Mouse (Mus musculus): ENCODE measurements around the gene Sptssa.

The Sptssa gene

DNA sequence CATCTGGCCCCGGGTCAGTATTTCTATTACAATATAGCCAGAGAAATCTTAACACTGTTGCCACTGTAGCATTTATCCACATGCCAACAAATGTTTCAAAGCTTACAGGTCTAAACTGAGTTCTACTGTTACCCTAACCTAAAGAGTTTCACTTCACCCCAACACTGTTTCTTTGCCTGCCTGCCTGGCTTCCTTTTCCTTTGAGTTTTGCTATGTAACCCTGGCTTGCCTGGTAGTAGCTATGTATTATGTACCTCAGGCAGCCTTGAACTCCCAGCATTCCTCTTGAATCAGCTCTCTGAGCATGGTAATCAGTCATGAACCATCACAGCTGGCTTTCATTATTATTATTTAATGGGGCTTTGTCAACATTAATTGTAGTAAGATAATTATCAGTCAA lies 1.6 kb downstream of the Sptssa start:
- DNase-seq, result no peak

DNA sequence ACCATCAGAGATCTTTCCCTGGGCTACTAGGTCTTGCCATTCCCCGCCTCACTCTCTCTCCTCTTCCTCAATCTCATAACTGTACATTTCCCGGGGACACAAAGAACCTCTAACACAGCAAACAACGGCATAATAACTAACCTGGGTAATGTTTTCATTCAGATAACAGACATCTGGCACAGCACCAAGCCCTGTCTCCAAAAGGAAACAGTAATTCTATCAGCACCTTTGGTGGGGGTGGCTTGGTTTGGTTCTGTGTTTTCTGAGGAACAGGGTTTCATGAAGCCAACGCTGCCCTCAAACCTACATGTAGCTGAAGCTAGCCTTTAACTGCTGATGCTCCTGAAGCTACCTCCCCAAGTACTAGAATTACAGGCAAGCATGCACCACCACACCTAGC lies 2.2 kb downstream of the Sptssa start:
- peak in 1 of 2 experiments; percentile 32 for DNase-seq

DNA sequence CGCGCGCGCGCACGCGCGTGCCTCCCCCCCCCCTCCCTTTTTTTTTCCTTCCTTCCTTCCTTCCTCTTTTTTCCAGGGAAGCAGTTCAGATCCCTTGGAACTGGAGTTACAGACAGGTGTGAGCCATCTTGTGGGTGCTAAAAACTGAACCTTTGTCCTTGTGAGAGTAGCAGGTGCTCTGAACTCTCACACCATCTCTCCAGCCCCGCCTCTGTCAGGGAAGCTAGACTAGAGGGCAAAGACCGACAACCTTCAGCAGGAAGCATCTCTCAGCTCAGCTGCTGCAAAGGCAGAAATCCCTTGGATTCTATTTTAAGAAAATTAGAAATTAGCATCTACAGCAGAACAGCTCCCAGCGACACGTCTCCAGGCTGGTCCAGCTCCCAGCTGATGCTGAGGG lies 4.0 kb downstream of the Sptssa start:
- DNase-seq, result no peak

DNA sequence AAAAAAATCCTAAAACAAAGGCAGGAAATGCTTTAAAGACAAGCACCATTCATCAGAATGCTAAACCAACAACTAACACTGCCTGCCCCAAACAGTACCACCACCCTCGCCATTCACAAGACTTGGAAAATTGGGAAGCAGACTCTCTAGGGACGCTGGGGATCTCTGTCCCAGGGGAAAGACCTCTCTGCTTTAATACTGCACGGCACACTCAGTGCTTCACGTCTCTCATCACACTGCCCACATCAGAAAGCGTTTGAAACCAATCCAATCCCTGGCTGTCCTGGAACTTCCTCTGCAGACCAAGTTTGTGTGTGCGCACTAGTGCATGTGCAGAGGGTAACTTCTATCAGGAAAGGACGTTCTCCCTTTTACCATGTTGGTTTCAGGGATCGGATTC lies 4.6 kb downstream of the Sptssa start:
- no peak for DNase-seq

DNA sequence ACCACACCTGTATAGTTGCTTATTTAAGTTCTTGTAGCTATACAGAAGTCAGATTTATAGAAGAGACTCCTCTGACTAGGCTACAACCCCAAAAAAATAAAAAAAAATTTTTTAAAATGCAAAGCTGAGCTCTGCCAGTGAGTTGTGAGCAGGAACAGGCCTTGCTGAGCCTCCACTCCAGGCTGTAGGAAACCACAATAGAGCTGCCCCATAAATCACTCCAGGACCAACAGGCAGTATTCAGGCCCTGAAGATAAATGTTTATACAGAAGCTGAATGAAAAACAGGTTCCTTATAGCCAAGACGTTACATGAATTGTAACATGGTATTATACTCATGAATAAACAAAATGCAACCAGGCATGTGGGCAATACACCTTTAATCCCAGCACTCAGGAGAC lies 5.2 kb downstream of the Sptssa start:
- DNase-seq, result no peak

DNA sequence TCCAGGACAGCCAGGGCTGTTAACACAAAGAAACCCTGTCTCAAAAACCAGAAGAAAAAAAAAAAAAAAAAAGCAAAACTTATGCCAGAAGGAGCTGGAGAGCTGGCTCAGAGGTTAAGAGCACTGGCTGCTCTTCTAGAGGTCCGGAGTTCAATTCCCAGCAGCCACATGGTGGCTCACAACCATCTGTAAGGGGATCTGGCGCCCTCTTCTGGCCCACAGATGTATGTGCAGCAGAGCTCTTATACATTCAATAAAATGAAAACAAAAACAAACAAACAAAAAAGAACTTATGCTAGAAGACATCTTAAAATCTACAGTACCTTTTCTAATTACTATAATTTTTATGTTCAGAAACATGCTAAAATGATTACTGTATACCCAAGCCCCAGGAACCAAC lies 11.4 kb downstream of the Sptssa start:
- no peak for DNase-seq

DNA sequence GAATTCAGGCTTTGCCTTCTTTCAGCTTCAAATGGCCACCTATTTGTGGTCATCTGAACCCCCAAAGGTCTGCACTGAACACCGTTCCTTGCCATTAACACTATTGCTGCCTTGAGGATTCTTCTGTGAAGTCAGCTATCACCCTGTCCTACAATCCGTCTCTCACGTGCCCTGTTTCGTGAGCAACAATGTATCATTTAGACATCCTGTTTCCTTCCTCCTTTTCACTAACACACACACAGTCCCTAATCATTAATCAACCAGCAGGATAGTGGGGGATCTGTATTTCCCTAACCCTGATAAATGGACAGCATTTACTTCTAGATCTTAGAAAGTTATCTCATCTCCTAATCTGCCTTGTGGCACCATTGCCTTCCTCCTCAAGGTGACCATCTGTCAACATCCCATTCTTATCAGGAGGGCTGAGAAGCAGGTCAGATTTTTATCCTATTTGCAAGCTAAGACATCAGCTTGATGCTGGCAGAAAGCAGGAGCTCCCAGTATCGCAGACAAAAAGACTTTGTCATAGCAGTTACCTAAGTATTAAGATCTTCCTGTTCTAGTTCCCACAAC lies 13.0 kb downstream of the Sptssa start:
- no peak for DNase-seq

DNA sequence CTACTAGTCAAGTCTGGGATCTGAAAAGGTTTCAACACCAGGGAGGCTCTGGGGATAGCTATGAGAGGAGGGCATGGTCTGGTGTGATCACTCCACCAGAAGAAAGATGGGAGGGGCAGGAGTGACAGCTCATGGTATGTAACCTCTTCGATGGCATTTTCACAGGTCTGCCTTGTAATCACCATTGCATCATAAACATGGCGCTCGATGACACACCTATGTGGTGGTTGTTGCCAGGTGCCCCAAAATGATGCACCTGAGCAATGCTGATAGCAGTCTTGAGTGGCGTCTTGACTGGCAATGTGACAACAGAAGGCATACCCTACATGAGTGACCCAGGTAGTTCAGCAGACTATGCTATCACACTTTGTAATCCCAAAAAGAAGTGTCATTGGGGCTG lies 15.0 kb downstream of the Sptssa start:
- no peak for DNase-seq

DNA sequence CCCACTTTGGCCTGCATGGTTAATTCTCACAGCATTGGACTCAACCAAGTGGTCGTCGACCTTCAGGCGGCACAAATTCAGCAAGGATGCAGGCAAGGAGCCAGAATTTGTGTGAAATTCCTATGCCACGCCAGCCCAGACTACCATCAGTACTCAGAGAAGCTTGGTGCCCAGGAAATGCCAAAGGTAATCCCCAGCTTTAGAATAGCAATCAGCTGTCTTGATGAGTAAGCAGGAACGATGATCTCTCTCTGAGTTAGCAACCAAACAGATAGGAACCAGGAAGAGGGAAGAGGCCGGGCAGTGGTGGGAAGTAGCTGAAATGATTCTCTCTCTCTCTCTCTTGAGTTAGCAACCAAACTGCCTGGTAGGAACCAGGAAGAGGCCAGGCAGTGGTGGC lies 16.1 kb downstream of the Sptssa start:
- no peak for DNase-seq

DNA sequence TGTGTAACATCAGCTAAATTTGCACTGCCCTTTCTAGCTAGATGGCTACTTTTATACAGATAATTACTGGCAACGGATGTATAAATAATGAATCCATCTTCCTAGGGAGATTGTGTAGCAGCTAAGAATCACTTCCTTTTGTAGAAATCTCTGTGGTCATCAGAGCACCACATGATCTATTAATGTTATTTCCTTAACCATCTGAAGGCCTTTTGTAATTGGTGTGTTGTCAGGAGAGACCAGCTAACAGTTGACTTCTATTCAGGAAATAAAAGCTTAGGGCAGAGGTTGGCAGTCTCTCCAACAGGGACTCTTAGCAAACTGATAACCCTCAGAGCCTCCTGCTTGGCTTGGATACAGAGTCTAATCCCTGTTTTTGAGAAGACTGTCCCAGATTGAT lies 19.3 kb downstream of the Sptssa start:
- no peak for DNase-seq

DNA sequence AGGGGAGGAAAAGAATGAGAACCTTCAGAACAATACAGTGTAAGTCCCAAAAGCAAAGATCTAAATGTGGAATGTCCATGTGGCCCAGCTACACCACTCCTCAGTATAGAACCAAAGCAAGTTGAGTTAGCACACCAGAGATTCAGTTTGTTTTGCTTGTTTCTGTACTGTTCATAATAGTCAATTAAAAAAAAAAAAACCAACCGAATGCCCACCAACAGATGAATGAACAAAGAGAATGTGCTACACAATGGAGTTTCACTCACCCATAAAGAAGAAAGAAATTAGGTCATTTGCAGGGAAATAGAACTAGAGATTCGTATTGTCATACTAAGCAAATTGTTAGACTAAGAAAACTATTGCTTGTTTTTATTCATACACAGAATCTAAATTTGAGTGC lies 24.2 kb downstream of the Sptssa start:
- DNase-seq, result no peak

DNA sequence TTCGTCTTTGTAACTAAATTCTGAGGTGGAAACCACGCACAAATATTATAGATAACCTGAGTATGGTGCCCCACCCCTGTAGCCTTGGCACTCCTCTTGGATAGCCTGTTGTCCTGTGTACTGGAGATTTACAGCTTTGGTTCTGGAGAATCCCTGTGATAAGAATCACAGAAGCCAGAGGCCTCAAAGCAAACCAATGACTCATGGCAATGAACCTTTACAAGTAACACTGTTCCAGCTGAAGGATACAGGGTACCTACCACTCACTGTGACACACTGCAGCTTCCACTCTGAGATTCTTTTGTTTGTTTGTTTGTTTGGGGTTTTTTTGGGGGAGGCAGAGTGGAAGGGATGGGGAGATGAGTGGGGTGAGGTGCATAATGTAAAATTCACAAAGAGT lies 34.4 kb downstream of the Sptssa start:
- DNase-seq, result no peak

DNA sequence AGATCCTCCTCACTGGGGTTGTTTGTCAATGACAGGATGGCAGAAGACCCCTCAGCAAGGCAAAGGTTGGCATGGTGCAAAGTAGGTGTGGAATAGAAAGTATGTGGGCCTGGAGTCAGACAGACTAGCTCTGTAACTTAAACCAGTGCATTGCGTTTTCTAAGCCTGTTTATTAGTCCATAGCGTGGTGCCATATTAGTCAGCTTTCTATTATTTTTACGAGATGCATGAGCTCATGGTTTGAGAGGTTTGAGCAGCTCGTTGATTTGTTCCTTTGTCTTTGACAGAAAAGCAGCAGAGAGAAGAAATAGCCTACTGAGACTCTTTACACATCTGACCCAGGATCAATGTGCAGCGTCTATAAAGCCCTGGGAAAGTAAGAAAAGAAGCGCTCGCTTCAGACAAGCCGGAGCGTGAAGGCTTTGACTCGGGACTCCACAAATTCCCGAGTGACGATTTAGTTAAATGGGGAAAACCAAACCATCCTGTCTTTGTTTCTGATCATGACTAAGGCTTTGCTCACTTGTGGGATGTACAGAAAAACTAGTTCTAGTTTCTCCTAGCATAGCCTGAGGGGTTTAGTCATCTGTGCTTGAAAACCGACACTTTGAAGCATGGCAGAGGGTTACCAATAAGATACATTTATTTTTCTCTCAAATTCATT lies 36.2 kb downstream of the Sptssa start:
- no peak for DNase-seq

DNA sequence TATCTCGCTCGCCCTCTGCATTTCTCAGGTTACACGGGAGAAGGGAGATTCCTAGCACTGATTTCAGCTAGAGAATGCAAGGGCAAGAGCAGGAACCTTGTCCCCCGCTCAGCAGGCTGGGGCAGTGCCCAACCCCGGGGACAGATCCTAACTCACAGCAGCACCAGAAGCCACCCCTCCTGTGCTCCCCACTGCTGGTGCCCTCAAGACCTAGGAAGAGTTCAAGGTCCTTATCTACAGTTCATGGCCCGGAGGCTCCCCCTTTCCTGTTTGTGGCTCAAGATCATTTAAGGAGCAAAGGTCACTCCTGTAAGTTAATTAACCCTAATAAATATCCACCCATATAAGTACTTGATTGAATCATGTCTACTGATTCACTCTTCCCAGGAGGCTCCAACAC lies 47.4 kb downstream of the Sptssa start:
- DNase-seq, result no peak

DNA sequence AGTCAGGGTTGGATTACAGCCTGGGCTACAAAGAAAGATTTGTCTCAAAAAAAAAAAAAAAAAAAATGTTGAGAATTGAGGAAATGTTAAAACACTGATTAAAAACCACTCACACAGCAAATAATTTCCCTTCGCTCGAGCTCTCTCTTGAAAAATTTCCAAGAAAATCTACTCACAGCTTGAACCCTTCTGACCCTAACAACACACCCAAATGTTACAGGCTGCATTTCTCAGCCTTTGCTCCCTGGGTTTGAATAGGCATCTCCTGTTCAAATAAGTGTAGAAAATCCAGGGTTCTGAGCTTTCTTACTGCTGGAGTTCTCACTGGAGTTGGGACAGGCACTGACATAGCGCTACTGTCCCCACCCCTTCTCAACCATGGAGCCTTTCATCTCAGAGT lies 51.2 kb downstream of the Sptssa start:
- no peak for DNase-seq

DNA sequence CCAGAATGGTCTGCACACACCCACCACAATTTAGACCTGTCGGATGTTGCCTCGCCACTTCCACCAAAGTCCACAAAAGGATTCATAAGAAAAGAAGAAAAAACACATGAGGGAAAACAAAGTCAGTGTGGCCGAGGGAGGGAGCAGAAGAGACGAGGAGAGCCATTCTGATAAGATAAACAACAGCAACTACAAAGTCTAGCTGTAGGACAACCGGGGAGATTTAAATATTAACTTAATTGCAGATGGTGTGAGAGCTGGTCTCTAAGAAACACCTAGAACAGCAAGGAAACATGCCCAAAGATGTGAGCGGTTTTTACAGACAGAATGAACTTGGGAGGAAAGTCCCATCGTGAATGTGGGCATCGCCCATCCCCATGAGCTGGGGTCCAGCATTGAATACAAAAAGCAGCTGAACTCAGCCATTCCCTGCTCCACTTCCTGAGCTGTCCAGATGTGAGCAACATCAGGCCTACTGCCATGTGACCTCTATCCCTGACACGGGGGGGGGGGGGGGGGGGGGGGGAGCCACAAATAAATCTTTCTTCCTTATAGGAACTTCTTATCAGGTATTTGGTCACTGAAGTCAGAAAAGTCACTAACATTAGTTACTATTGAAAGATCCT lies 52.7 kb downstream of the Sptssa start:
- DNase-seq, result no peak

DNA sequence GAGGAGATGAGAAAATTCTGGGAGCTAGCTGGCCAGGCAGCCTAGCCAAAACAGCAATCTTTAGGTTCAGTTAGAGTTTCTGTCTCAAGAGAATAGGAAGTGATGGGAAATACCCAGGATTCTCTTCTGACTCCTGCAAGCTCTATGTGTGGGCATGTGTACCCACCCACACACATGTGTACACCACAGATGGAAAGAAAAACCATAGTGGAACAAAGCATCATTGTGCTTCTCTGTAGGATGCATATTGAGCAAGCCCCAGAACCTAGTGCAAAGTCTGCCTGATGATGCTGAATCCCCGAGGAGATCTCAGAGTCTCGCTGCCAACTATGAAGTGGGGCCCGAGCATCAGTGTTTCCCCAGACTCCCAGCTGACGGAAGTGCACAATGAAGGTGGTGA lies 55.9 kb downstream of the Sptssa start:
- no peak for DNase-seq

DNA sequence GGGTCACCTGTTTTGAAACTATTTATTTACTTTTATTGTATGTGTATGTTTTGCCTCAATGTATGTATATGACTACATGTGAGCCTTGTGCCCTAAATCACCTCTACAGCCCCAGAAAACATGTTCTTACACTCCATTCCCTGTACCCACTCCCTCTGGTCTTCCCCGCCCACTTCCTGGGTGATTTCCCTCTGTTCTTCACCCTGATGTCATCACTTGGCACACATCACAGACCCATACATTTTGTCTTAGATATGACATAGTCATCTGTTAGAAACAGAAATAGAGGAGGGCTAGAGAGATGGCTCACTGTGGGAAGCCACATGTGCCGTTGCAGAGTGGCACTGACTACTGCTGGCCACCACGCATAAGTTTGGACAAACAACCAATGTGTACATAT lies 58.0 kb downstream of the Sptssa start:
- no peak for DNase-seq

DNA sequence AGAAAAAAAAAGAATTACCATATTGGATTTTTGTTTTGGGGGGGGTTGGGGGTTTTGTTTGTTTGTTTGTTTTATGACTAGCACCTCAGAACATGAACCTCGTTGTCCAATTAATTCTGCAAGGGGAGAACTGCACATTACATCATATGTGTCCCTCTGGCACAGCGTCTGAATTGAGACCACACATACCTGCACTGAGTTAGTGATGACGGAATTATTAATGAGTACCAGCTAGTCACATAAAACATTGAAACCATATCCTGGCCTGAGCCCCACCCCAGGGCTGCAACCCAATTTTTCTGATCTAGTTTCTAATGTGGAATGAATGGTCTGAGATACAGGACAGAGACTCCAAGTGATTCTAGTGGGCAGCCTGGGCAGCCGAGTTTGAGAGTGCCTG lies 59.7 kb downstream of the Sptssa start:
- DNase-seq, result no peak
